Mouse (Mus musculus): ENCODE results near the gene Anxa8. TPM values are rescaled to one million over a fixed set of nuclear protein-coding genes. Genes with fewer than 3 reads are reported as not detected.

The Anxa8 gene
- polyA plus RNA-seq, 1 experiment from 2014 or later = 2.7 TPM

- WGBS = 78% methylated on average over 1 of the region's 1 CpGs
- H3K36me3 ChIP-seq (ENCODE audit: insufficient read depth, low read length) = no peaks in the 10 kb centered on the region
- H3K9ac ChIP-seq (replicated peaks; ENCODE audit: low read length) = no peak overlapping the region
- H3K27me3 ChIP-seq (ENCODE audit: insufficient read depth, low read length) = no peaks in the 10 kb centered on the region
- no peaks in the 10 kb centered on the region for H3K9me3 ChIP-seq (ENCODE audit: low read length)
- no peak for ATAC-seq (ENCODE audit: low FRiP score, low TSS enrichment)
- H3K4me1 ChIP-seq (ENCODE audit: insufficient read depth, low read length) = no peaks in the 10 kb centered on the region
- H3K27ac ChIP-seq (ENCODE audit: low read length) = no peak overlapping the region
- no peak overlapping the region for H3K4me2 ChIP-seq (replicated peaks; ENCODE audit: low read depth, low read length)
- no peak overlapping the region for H3K4me3 ChIP-seq (ENCODE audit: low read length)
Measured at GRCm38 (mm10) chr14:34142316-34142715, 56.5 kb downstream of the Anxa8 start.

GRCm38 (mm10) chr14:34142915-34143314, 57.1 kb downstream of the Anxa8 start:
- 94% methylated on average over 10 of the region's 10 CpGs for WGBS
- ATAC-seq (ENCODE audit: low FRiP score, low TSS enrichment) = no peak

More at GRCm38 (mm10) chr14:34142915-34143314, 57.1 kb downstream of the Anxa8 start:
- H3K27ac ChIP-seq (ENCODE audit: low read length) = no peak overlapping the region
- no peaks in the 10 kb centered on the region for H3K36me3 ChIP-seq (ENCODE audit: insufficient read depth, low read length)
- H3K4me1 ChIP-seq (ENCODE audit: insufficient read depth, low read length) = no peaks in the 10 kb centered on the region
- H3K27me3 ChIP-seq (ENCODE audit: insufficient read depth, low read length) = no peaks in the 10 kb centered on the region
- no peak overlapping the region for H3K9ac ChIP-seq (replicated peaks; ENCODE audit: low read length)
- H3K4me3 ChIP-seq (ENCODE audit: low read length) = no peak overlapping the region
- H3K9me3 ChIP-seq (ENCODE audit: low read length) = no peaks in the 10 kb centered on the region
- no peak overlapping the region for H3K4me2 ChIP-seq (replicated peaks; ENCODE audit: low read depth, low read length)

Other genes starting within 250 kb of the Anxa8 start
- gene Gdf10, start 162.4 kb upstream of the Anxa8 start, polyA plus RNA-seq (2015; fragmentation: Nextera tagmentation; extraction: Ambion mirVana) = 2.9 and 4.0 TPM in 2 replicates
- gene Gdf2, start 144.9 kb upstream of the Anxa8 start, polyA plus RNA-seq (2015; fragmentation: Nextera tagmentation; extraction: Ambion mirVana) = 0.08 TPM in 1 of 2 replicates, not detected in the other
- gene Rbp3, start 132.0 kb upstream of the Anxa8 start, polyA plus RNA-seq (2015; fragmentation: Nextera tagmentation; extraction: Ambion mirVana) = not detected in 2 replicates
- gene Zfp488, start 107.2 kb upstream of the Anxa8 start, polyA plus RNA-seq (2015; fragmentation: Nextera tagmentation; extraction: Ambion mirVana) = not detected in 2 replicates
- not detected in 2 replicates for gene Gm30083, start 70.8 kb upstream of the Anxa8 start, polyA plus RNA-seq (2015; fragmentation: Nextera tagmentation; extraction: Ambion mirVana)
- not detected in 2 replicates for gene Gm5460, start 69.2 kb upstream of the Anxa8 start, polyA plus RNA-seq (2015; fragmentation: Nextera tagmentation; extraction: Ambion mirVana)
- gene Antxrl, start 33.3 kb upstream of the Anxa8 start, polyA plus RNA-seq (2015; fragmentation: Nextera tagmentation; extraction: Ambion mirVana) = not detected in 2 replicates
- not detected in 2 replicates for gene A630023A22Rik, start 16.8 kb downstream of the Anxa8 start, polyA plus RNA-seq (2015; fragmentation: Nextera tagmentation; extraction: Ambion mirVana)
- gene Npy4r, start 66.5 kb downstream of the Anxa8 start, polyA plus RNA-seq (2015; fragmentation: Nextera tagmentation; extraction: Ambion mirVana) = 0.06 and 0.10 TPM in 2 replicates
- gene Gprin2, start 115.7 kb downstream of the Anxa8 start, polyA plus RNA-seq (2015; fragmentation: Nextera tagmentation; extraction: Ambion mirVana) = 0.58 and 1.1 TPM in 2 replicates
- gene Syt15, start 133.6 kb downstream of the Anxa8 start, polyA plus RNA-seq (2015; fragmentation: Nextera tagmentation; extraction: Ambion mirVana) = 0.92 and 1.1 TPM in 2 replicates
- gene Shld2, start 224.5 kb downstream of the Anxa8 start, polyA plus RNA-seq (2015; fragmentation: Nextera tagmentation; extraction: Ambion mirVana) = 9.9 and 10.0 TPM in 2 replicates
- 114 and 116 TPM in 2 replicates for gene Glud1, start 224.7 kb downstream of the Anxa8 start, polyA plus RNA-seq (2015; fragmentation: Nextera tagmentation; extraction: Ambion mirVana)

Data from kidney, embryonic 16.5 days (tissue).